Mouse (Mus musculus) megakaryocyte, embryonic 14.5 days (primary cell): Measurements from ENCODE around the gene Tulp4. TPM values are rescaled to one million over a fixed set of nuclear protein-coding genes. Genes with fewer than 3 reads are reported as not detected.
"Not testable (repeated sequence)": the region's sequence is repeated elsewhere in the genome, so short reads cannot be mapped to it uniquely, and the experiment has no call there.

ENCODE experiments used
- H3K27me3 ChIP-seq: replicated peaks from 2 replicates; pipeline ENCODE3; 2012; ENCODE audit warnings: inconsistent platforms
- H3K36me3 ChIP-seq: replicated peaks from 2 replicates; pipeline ENCODE3; 2012; ENCODE audit warnings: low read length, inconsistent platforms, mixed read lengths
- H3K4me1 ChIP-seq: 2 replicates; pipeline ENCODE4 v1.6.1; 2012; ENCODE audit warnings: inconsistent platforms
- H3K4me3 ChIP-seq: replicated peaks from 2 replicates; pipeline ENCODE3; 2012; ENCODE audit warnings: moderate library complexity, mild to moderate bottlenecking, inconsistent platforms
- H3K9me3 ChIP-seq: 2 replicates; pipeline ENCODE4 v1.6.1; 2012; ENCODE audit warnings: inconsistent platforms
- polyA plus RNA-seq: library from polyadenylated mRNA; stranded (reverse); fragments of >175 nt; gene quantifications from 2 replicates; pipeline ENCODE4 v1.2.3, GENCODE M21; 2012; ENCODE audit warnings: low replicate concordance; ENCODE audit not compliant: insufficient read depth

The Tulp4 gene
- polyA plus RNA-seq, 1 experiment, result 9.1 TPM

DNA sequence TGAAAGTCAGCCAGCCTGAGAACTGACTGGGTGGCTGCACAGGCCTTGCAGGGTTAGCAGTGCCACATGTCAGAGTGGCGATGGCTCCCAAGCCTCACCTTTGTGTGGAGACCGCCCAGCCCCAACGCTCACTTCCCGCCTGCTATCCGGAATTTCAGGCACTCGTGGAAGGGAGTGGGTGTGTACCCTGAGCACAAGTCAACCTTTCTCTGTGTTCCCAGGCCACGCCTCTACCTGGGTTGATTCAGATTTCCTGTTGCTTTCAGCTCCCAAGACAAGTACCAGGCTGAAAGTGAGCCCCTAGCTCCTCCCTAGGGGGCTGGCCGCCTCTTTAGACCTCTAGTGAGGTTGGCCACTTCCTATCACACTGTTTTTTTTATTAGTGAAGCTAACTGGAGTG is 173.0 kb downstream of the Tulp4 start:
- H3K9me3 ChIP-seq, H3K4me1 ChIP-seq, H3K4me3 ChIP-seq, H3K27me3 ChIP-seq, H3K36me3 ChIP-seq: not testable (repeated sequence)

- not testable (repeated sequence) for H3K4me3 ChIP-seq, H3K36me3 ChIP-seq, H3K4me1 ChIP-seq, H3K27me3 ChIP-seq, H3K9me3 ChIP-seq
Measured at GRCm38 (mm10) chr17:6279772-6280171, 173.5 kb downstream of the Tulp4 start.

GRCm38 (mm10) chr17:6280513-6280912 is 174.3 kb downstream of the Tulp4 start:
- H3K27me3 ChIP-seq, H3K9me3 ChIP-seq, H3K36me3 ChIP-seq, H3K4me1 ChIP-seq, H3K4me3 ChIP-seq: not testable (repeated sequence)

DNA sequence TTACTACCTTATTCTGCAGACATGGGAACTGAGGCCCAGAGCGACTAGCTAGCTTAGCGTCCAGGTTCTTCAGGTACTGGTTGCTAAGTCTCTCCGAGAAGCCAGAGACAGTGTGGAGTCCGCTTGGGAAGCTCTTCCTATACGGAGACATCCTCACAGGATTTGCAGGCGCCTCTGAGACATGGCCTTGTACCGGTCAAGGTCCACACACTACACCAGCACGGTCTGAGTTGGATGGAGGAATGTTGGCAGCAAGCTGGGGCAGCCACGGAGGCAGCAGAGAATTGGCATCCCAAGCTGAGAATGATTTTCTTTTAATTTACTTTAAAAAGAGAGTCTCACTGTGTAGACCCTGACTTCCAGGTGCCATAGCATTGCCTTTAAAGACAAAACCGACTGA is 176.9 kb downstream of the Tulp4 start:
- not testable (repeated sequence) for H3K9me3 ChIP-seq, H3K36me3 ChIP-seq, H3K4me3 ChIP-seq, H3K4me1 ChIP-seq, H3K27me3 ChIP-seq

- H3K4me1 ChIP-seq, H3K27me3 ChIP-seq, H3K36me3 ChIP-seq, H3K4me3 ChIP-seq, H3K9me3 ChIP-seq: not testable (repeated sequence)
Measured at GRCm38 (mm10) chr17:6286169-6286568, 179.9 kb downstream of the Tulp4 start.

- H3K9me3 ChIP-seq, H3K27me3 ChIP-seq, H3K4me3 ChIP-seq, H3K4me1 ChIP-seq, H3K36me3 ChIP-seq: not testable (repeated sequence)
Measured at GRCm38 (mm10) chr17:6289045-6289444, 182.8 kb downstream of the Tulp4 start.

GRCm38 (mm10) chr17:6293882-6294281 is 187.6 kb downstream of the Tulp4 start:
- not testable (repeated sequence) for H3K9me3 ChIP-seq, H3K36me3 ChIP-seq, H3K27me3 ChIP-seq, H3K4me3 ChIP-seq, H3K4me1 ChIP-seq

DNA sequence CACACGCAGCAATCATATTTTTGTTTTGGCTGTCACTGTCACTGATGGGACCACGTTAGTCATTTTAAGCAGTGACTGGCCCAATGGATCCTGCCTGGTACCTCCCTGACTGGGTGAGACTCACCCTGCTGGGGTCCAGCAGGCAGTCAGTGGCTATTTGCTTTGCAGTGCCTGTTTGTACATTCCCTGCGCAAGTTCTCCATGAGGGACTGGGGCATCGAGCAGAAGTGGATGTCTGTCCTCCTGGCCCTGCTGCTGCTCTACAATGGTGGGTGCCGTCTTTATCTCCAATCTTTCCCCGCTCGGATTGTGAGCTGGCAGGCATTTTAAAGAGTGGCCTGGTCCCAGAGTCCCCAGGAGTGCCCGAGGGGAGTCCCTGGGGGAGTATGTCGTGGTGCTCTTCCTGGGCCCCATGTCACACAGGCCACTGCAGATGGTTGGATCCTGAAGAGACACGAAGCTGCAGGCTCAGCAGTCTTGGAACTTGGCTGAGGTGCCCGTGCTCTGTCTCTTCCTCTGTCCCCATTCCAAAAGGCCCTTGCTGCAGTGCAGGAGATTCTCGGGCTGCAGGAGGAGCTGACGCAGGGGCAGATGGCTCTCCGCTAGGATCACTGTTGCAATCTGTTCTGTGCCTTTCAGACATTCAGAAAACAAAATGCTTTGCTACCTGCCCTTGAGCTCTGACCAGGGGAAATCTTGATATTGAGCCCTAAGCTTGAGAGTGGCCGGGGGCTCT is 191.0 kb downstream of the Tulp4 start:
- H3K4me1 ChIP-seq, H3K9me3 ChIP-seq, H3K27me3 ChIP-seq, H3K36me3 ChIP-seq, H3K4me3 ChIP-seq: not testable (repeated sequence)

GRCm38 (mm10) chr17:6300190-6300863 is 194.1 kb downstream of the Tulp4 start:
- H3K9me3 ChIP-seq, H3K27me3 ChIP-seq, H3K4me3 ChIP-seq, H3K4me1 ChIP-seq, H3K36me3 ChIP-seq: not testable (repeated sequence)

Other genes with a start within 250 kb of the Tulp4 start
- 4.1 and 4.3 TPM in 2 replicates for gene Synj2, start 165.2 kb upstream of the Tulp4 start, polyA plus RNA-seq
- gene Serac1, start 26.7 kb upstream of the Tulp4 start, polyA plus RNA-seq, result 0.44 TPM in 1 of 2 replicates, not detected in the other
- 3.9 TPM in 1 of 2 replicates, not detected in the other for gene Gtf2h5, start 26.7 kb upstream of the Tulp4 start, polyA plus RNA-seq
- 3.6 TPM in 1 of 2 replicates, not detected in the other for gene Tmem181a, start 150.4 kb downstream of the Tulp4 start, polyA plus RNA-seq
- 0.59 TPM in 1 of 2 replicates, not detected in the other for gene Dynlt1a, start 211.1 kb downstream of the Tulp4 start, polyA plus RNA-seq